Mouse (Mus musculus) embryo, embryonic 11 days (tissue): ENCODE data around the gene Mdm2.
"Not testable (repeated sequence)": the region's sequence is repeated elsewhere in the genome, so short reads cannot be mapped to it uniquely, and the experiment has no call there.

Source experiments
- DNase-seq: peaks from one replicate; pipeline ENCODE4 v3.0.0-alpha.2; 2015

Mdm2 gene

GRCm38 (mm10) chr10:117731244-117732101 lies 20.9 kb upstream of the Mdm2 start:
- peak; percentile 51 for DNase-seq

- no peak for DNase-seq
Observed at GRCm38 (mm10) chr10:117730637-117731203, 20.2 kb upstream of the Mdm2 start.

DNA sequence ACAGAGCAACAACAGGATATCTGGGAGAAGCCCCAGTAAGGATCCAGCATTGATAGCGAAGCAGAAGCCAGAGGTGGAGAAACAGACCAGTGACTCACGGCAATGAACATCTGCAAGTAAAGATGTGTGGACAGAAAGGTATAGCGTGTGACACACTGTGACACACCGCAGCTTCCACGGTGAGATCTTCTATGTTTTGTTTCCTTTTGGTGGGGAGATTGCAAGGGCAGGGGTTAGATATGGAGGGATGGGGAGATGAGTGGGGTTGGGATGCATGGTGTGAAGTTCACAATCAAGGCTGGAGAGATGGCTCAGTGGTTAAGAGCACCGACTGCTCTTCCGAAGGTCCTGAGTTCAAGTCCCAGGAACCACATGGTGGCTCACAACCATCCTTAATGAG lies 19.6 kb upstream of the Mdm2 start:
- no peak for DNase-seq

DNA sequence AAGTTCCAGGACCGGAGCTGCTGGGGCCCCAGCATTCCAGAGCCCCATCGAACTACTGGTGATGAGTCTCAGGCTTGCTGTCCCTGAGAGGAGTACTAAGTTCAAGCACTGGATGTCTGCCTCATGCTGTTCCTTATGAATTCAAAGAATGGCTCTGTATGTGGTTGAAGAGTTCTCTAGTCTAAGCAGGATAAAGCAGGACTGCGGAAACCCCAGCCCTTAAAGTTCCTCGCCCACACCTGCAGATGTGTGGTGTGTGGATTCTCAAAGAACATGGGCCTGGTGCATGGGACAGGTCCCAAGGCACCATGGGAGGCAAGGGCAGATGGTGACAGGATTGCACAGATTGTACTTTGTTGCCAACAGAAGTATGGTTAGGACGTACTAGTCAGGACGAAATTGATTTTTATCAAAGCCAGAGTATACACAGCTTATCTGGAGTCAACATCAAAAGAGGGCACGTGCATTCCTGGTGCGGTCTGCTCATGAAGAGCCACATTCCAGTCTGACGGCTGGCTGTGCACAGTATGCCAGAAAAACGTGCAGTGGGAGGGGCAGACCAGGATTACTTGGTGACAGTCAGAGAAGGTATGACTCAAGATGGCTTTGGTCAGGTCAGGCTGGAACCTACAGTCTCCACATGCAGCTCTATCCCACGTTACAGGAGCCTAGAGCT lies 18.7 kb upstream of the Mdm2 start:
- DNase-seq: no peak

GRCm38 (mm10) chr10:117728574-117728973 lies 18.0 kb upstream of the Mdm2 start:
- no peak for DNase-seq

- DNase-seq: no peak
Observed at GRCm38 (mm10) chr10:117727518-117728110, 17.1 kb upstream of the Mdm2 start.

DNA sequence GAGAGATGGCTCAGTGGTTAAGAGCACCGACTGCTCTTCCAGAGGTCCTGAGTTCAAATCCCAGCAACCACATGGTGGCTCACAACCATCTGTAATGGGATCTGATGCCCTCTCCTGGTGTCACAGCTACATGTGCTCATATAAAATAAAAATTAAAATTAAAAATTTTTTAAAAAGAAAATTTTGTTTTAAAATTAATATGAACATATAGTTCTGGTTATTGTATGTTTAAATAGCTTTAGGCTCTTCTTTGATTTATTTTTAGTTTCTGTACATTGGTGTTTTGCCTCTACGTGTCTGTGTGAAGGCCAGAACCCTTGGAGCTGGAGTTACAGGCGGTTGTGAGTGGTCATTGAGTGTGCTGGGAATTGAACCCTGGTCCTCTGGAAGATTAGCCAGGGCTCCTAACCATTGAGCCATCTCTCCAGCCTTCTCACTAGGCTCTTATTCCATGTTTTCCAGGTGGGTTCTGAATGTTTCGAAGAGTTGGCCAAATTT lies 16.4 kb upstream of the Mdm2 start:
- no peak for DNase-seq

DNA sequence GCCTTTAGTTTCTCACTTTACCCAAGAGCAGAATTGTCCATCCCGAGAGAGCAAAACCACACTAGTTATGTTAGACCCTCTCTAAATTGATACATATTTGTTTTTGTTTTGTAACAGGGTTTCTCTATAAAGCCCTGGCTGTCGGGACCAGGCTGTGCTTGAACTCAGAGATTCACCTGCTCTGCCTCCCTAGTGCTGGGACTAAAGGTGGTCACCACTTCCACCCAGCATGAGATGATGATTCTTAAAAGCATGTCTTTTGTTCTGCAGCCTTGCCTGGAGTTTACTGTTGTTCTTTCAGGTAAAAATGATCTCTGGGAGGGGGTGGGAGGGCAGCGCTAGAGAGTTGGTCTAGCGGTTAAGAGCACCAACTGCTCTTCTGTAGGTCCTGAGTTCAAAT lies 15.8 kb upstream of the Mdm2 start:
- no peak for DNase-seq

GRCm38 (mm10) chr10:117725671-117726070 lies 15.1 kb upstream of the Mdm2 start:
- no peak for DNase-seq

GRCm38 (mm10) chr10:117724804-117725361 lies 14.3 kb upstream of the Mdm2 start:
- no peak for DNase-seq

GRCm38 (mm10) chr10:117724136-117724718 lies 13.7 kb upstream of the Mdm2 start:
- no peak for DNase-seq

DNA sequence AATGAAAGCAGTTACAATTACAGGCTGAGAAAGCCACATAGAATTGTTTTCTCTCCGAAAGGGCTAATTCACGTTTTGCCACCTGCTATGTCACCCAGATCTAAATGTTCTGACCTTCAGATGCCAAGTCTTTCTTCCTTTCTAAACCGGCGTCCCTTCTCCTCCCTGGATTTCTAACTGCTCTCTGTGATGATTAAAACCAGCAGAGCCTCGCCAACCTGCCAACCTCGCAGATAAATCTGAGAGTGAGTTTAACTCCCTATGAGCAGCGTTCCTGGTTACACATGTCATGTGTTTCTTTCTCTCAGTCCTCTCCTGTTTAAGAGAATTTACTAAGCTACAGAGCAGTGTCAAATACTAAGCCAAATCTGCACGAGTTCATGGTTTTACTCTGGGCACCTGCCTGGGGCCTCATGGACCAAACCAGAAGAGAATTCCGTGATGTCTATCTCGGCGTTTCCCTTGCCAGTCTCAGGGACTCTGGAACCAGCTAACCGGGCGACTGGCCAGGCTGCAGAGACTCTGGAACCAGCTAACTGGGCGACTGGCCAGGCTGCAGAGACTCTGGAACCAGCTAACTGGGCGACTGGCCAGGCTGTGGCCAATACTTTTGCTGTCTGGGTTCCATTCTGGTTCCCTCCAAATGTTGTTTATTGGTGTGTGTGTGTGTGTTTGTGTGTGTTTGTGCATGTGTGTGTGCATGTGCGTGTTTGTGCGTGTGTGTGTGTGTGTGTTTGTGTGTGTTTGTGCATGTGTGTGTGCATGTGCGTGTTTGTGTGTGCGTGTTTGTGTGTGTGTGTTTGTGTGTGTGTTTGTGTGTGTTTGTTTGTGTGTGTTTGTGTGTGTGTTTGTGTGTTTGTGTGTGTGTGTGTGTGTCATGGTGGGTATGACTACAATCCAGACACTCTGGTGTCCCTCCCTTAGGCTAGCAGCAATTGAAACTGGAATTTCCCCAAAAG lies 7.9 kb upstream of the Mdm2 start:
- DNase-seq: no peak

- DNase-seq: peak; percentile 66
Observed at GRCm38 (mm10) chr10:117717583-117717982, 7.0 kb upstream of the Mdm2 start.

DNA sequence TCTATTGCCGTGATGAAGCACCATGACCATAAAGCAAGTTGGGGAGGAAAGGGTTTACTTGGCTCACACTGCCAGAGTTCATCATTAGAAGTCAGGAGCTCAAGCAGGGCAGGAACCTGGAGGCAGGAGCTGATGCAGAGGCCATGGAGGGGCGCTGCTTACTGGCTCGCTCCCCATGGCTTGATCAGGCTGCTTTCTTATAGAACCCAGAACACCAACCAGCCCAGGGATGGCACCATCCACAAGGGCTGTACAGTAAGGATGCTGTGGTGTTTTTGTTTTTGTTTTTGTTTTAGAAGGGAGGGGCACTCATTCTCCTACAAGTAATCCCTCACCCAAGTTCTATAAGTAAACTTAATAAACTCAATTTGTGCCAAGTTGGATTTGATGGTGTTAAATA lies 6.1 kb upstream of the Mdm2 start:
- DNase-seq: no peak

DNA sequence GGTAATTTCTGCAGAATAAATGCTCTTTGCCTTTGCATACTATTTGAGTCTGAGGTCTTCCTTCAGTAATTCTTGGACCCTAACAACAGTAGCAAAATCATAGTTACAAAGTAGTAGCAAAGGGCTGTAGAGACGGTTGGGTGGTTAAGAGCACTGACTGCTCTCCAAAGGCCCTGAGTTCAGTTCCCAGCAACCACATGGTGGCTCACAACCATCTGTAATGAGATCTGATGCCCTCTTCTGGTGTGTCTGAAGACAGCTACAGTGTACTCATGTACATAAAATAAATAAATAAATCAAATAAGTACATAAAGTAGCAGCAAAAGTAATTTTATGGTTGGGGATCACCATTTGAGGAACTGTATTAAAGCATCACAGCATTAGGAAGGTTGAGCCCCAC lies 5.1 kb upstream of the Mdm2 start:
- not testable (repeated sequence) for DNase-seq

DNA sequence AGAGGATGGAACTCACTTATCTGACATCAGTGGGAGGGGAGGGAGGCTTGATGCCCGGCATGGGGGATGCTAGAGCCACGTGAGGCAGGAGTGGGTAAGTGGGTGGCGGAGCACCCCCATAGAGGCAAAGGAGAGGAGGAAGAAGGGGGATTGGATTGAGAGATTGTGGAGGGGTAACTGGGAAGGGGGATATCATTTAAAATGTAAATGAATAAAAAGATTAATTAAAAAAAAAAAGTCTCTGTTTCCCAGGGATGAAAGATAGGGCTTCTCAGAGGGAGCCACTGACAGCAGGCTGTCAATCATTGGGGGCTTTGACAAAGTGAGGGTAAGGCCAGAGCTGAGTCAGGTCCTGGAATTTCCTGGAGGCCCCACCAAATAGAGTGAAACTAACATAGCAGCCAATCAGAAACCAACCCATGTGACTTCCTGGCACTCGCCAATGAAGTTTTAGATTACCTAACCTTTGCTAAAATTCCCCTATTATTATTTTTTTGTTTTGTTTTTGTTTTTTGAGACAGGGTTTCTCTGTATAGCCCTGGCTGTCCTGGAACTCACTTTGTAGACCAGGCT lies 4.5 kb upstream of the Mdm2 start:
- DNase-seq: no peak

GRCm38 (mm10) chr10:117714048-117714545 lies 3.5 kb upstream of the Mdm2 start:
- DNase-seq: no peak

DNA sequence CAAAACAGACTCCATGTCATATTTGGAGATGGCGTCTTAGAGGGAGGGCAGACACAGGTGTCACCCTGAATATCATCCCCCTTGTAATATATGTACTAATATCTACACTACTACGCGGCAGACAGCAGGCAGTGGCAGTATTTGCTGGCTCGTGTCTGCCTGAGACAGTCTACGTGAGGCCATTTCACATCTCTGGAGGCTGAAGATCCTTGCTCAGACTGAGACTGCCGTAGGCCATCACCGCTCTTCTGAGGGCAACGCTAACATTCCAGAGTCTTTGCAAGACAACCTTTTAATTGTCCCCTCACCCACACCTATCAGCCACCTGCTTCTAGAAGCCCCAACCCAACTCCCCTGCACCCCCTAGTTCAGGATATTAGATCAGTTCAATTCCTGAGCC lies 2.9 kb upstream of the Mdm2 start:
- DNase-seq: no peak

DNA sequence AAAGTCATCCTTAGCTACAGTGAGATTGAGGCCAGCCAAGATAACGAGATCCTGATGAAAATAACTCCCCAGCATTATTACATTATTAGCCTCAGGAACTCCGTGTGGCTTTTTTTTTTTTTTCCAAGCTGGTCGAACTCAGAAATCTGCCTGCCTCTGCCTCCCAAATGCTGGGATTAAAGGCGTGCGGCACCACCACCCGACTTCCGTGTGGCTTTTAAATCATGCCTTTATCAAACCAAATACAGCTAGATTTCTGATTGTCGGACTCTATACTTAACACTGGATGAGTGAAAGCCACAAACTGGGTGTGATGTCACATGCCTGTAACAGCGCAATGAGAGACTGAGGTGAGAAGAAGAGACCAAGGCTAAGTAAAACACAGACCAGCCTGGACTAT lies 2.3 kb upstream of the Mdm2 start:
- no peak for DNase-seq

DNA sequence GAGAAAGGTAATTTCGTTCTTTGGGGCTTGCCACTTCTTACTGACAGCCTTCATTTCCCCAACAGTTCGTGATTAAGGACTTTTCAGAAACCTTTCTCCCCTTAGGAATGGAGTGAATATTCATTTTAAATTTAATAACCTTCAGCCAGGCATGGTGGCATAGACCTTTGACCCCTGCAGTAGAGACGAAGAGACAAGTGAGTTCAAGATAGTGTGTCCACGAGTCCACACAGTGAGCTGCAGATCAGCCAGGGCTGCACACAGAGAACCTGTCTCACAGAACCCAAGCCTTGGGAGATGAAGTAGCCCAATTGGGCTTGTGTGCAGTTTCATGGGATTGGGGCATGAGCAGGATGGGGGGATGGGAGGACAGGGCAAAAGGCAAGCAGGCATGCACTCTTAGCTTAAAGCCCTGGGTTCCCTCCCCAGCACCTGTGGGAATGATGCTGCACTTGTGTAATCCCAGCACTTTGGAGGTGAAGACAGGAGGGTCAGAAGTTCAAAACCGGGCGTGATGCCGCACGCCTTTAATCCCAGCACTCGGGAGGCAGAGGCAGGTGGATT lies 1.7 kb upstream of the Mdm2 start:
- no peak for DNase-seq

DNA sequence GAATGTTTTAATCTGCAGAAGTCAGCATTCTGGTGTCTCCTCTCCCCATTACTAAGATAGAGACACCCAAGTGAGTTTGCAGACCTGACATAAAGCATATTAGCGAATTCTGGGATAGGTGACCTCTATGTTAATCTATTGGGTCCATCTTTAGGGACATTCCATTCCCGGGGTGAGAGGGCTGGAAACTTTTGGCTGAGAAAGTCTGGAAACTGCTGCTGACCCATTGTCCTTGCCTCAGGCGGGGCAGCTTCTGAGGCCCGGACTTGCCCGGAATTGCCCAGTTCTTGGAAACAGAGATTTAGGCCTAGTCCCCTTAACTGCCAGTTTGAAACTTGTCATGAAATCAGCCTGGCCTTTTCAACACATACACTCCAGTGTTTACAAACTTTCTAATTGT lies 850 bp upstream of the Mdm2 start:
- DNase-seq: no peak
